Mouse (Mus musculus) embryonic facial prominence, embryonic 14.5 days (tissue): ENCODE data around the gene Ablim2. TPM values are rescaled to one million over a fixed set of nuclear protein-coding genes. Genes with fewer than 3 reads are reported as not detected.

Source experiments
- ATAC-seq: fragments of 200-750 bp; cut with Nextera tagmentation; 2 replicates; pipeline ENCODE4 v1.8.0; 2017; ENCODE audit warnings: low read depth, moderate number of reproducible peaks, moderate TSS enrichment
- DNase-seq: peaks from one replicate; pipeline ENCODE4 v3.0.0-alpha.2; 2015; ENCODE audit warnings: low spot score
- H3K27ac ChIP-seq: fragments of 300-500 bp; sonication (generic); replicated peaks from 2 replicates; pipeline ENCODE4 v1.5.1; 2014; ENCODE audit warnings: low read depth, mild to moderate bottlenecking, low read length, moderate library complexity
- H3K27me3 ChIP-seq: fragments of 300-500 bp; sonication (generic); replicated peaks from 2 replicates; pipeline ENCODE4 v1.6.1; 2014; ENCODE audit warnings: low read length; ENCODE audit not compliant: control insufficient read depth, insufficient read depth
- H3K36me3 ChIP-seq: fragments of 300-500 bp; sonication (generic); 2 replicates; pipeline ENCODE4 v1.6.1; 2014; ENCODE audit warnings: low read length, mixed read lengths; ENCODE audit not compliant: control insufficient read depth, insufficient read depth
- H3K4me1 ChIP-seq: fragments of 300-500 bp; sonication (generic); 2 replicates; pipeline ENCODE4 v1.6.1; 2014; ENCODE audit warnings: antibody characterized with exemption, low read length; ENCODE audit not compliant: control insufficient read depth, insufficient read depth
- H3K4me2 ChIP-seq: fragments of 300-500 bp; sonication (generic); 2 replicates; pipeline ENCODE4 v1.6.1; 2014; ENCODE audit warnings: low read depth, mild to moderate bottlenecking, low read length, moderate library complexity, mixed read lengths
- H3K4me3 ChIP-seq: fragments of 300-500 bp; sonication (generic); 2 replicates; pipeline ENCODE4 v1.5.1; 2014; ENCODE audit warnings: low read depth, mild to moderate bottlenecking, low read length
- H3K9ac ChIP-seq: fragments of 300-500 bp; sonication (generic); 2 replicates; pipeline ENCODE4 v1.6.1; 2014; ENCODE audit warnings: low read depth, mild to moderate bottlenecking, low read length, moderate library complexity, mixed read lengths
- H3K9me3 ChIP-seq: fragments of 300-500 bp; sonication (generic); 2 replicates; pipeline ENCODE4 v1.6.1; 2016; ENCODE audit warnings: low read length; ENCODE audit not compliant: control insufficient read depth
- WGBS: fragments of 180-500 bp; shearing (Covaris S2); extraction: QIAGEN DNeasy Blood & Tissue Kit; methylation state at CpG from one replicate; pipeline ENCODE4 v1.1.7; 2014; 5-methylcytosine and 5-hydroxymethylcytosine counted together
- polyA plus RNA-seq: library from polyadenylated mRNA; unstranded; fragments of >200 nt; fragmentation: Nextera tagmentation; extraction: Ambion mirVana; gene quantifications from 2 replicates; pipeline ENCODE4 v1.2.1, GENCODE M21; 2014

Ablim2 gene
- polyA plus RNA-seq, 1 experiment from 2014 or later = 5.4 TPM

DNA sequence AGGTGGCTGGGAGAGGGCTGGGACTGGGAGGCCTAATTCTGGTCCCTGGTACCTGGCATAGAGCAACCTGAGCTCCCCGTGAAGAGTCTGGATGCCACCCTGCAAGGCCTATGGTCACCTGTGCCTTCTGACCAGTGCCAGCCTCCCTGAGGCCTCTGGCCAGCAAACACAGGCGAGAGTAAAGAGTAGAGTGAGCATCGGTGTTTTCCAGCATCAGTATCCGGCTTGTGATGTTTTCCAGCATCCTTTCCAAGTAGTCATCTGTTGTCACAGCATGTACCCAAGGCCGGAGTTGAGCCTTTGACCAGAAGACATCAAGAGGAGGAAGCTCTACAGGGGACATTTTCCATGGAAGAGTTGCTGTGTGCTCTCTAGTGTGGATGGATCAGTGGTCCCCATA is 45.7 kb downstream of the Ablim2 start:
- no peaks in the 10 kb centered on the region for H3K27me3 ChIP-seq
- WGBS = 85% methylated on average over 5 of the region's 5 CpGs
- no peak for ATAC-seq

GRCm38 (mm10) chr5:35804685-35805084 is 47.0 kb downstream of the Ablim2 start:
- ATAC-seq (no peak), DNase-seq (no peak)
- no peak overlapping the region for H3K4me3 ChIP-seq
- no peaks in the 10 kb centered on the region for H3K36me3 ChIP-seq
- no peak overlapping the region for H3K27ac ChIP-seq
- no peak overlapping the region for H3K9ac ChIP-seq
- H3K9me3 ChIP-seq = no peaks in the 10 kb centered on the region
- no peaks in the 10 kb centered on the region for H3K27me3 ChIP-seq
- H3K4me1 ChIP-seq = no peaks in the 10 kb centered on the region
- WGBS = 83% methylated on average over 4 of the region's 4 CpGs
- H3K4me2 ChIP-seq = no peak overlapping the region

More for the DNA sequence above, 45.7 kb downstream of the Ablim2 start:
- Histone ChIP-seq H3K36me3 (no peaks in the 10 kb centered on the region), H3K4me3 (no peak overlapping the region), H3K4me2 (no peak overlapping the region), H3K9me3 (no peaks in the 10 kb centered on the region), H3K27ac (no peak overlapping the region), H3K9ac (no peak overlapping the region), H3K4me1 (no peaks in the 10 kb centered on the region)
- DNase-seq = no peak

DNA sequence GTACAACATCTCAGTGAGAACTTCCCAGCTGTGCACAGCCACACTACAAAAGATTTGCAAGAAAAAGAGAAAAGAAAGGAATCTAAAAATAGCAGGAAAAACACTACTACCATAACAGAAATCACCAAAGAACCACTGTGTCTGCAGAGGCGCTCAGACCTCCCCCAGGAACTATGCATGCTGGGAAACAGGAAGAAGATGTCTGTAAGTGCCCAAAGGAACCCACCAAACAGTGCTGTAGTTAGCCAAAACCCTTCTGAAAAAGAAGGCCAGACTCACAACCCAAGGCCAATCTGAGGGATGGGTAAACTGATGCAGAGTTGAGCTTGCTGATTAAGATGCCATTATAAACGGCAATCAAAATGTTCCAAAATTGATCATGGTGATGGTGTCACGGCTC is 47.5 kb downstream of the Ablim2 start:
- DNase-seq (no peak), ATAC-seq (no peak)
- Histone ChIP-seq H3K9me3 (no peaks in the 10 kb centered on the region), H3K4me2 (no peak overlapping the region), H3K9ac (no peak overlapping the region), H3K4me3 (no peak overlapping the region), H3K4me1 (no peaks in the 10 kb centered on the region), H3K27ac (no peak overlapping the region), H3K27me3 (no peaks in the 10 kb centered on the region), H3K36me3 (no peaks in the 10 kb centered on the region)
- 92% methylated on average over 3 of the region's 3 CpGs for WGBS

DNA sequence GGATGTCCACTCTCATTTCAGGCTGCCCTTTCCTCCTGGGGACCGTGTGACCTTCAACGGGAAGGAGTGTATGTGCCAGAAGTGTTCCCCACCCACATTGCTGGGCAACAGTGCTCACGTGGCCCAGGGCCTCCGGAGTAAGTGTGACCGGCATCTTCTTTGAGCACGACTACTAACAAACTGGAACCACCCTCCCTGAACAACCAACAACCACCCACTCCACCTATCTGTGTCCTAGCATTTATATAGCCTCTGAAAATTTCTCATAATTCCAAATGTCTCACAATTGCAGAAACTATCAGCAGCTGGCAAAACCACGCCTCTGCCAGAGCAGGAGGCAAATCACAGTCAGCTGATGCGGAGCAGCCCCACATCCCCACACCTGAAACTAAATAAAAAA is 49.3 kb downstream of the Ablim2 start:
- no peak overlapping the region for H3K27ac ChIP-seq
- no peak overlapping the region for H3K4me3 ChIP-seq
- no peaks in the 10 kb centered on the region for H3K4me1 ChIP-seq
- ATAC-seq (no peak), DNase-seq (no peak)
- no peak overlapping the region for H3K4me2 ChIP-seq
- no peaks in the 10 kb centered on the region for H3K36me3 ChIP-seq
- no peaks in the 10 kb centered on the region for H3K27me3 ChIP-seq
- 82% methylated on average over 8 of the region's 8 CpGs for WGBS
- H3K9ac ChIP-seq = no peak overlapping the region
- H3K9me3 ChIP-seq = no peaks in the 10 kb centered on the region

DNA sequence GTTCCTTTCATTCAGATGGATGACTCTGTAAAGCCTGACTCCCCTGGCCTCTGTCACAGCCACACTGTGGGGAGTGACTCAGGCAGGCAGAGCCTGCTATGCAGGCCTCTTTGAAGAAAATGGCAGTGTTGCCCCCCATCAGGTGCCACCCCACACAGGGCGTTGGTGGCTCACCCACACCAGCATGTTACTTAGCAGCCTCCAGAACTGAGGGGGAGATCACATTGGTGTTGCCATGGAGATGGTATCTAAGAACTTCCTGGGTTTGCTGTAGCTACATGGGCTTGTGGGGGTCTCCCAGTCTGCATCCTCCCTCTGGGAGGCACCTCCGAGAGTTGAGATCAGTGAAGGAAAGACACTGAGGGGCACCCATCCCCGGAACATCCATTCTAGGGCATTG is 52.8 kb downstream of the Ablim2 start:
- H3K4me3 ChIP-seq = no peak overlapping the region
- no peaks in the 10 kb centered on the region for H3K36me3 ChIP-seq
- ATAC-seq (no peak), DNase-seq (no peak)
- 75% methylated on average over 3 of the region's 3 CpGs for WGBS
- H3K4me2 ChIP-seq = no peak overlapping the region
- no peaks in the 10 kb centered on the region for H3K9me3 ChIP-seq
- no peak overlapping the region for H3K27ac ChIP-seq
- H3K27me3 ChIP-seq = no peaks in the 10 kb centered on the region
- H3K9ac ChIP-seq = no peak overlapping the region
- H3K4me1 ChIP-seq = no peaks in the 10 kb centered on the region

GRCm38 (mm10) chr5:35811639-35812295 is 54.1 kb downstream of the Ablim2 start:
- Histone ChIP-seq H3K27me3 (no peaks in the 10 kb centered on the region), H3K4me3 (no peak overlapping the region), H3K9me3 (no peaks in the 10 kb centered on the region), H3K4me2 (no peak overlapping the region), H3K27ac (no peak overlapping the region), H3K4me1 (no peaks in the 10 kb centered on the region), H3K9ac (no peak overlapping the region), H3K36me3 (no peaks in the 10 kb centered on the region)
- WGBS = 83% methylated on average over 13 of the region's 13 CpGs
- no peak for ATAC-seq
- DNase-seq = no peak

DNA sequence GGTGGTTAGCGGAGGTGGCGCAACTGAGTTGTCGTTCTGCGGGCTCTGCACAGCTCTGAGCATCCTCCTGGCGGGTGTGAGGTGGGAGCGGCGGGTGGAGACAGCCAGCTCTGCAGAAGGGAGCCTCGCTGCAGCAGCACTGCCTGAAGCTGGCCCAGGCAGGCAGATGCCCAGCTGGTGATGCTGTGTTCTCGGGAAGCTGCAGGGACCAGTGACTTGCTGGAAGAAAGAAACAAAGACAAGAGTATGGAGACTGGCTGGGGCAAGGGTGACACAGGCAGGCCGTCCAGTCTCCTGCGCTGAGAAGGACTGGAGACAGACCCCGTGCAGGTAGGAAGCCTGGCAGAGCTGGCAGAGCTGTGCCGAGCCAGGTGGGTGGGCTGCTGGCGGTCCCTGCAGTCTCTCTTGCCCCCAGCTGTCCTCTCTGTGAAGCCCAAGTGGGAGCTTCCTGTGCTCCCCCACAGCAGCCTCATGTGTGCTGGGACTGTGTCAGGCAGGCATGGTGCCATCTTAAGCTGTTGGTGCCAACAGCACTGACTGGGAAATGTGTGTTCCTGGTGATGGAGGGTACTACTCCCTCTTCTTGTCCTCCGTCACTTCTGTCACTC is 56.8 kb downstream of the Ablim2 start:
- no peaks in the 10 kb centered on the region for H3K27me3 ChIP-seq
- no peaks in the 10 kb centered on the region for H3K4me1 ChIP-seq
- H3K4me3 ChIP-seq = no peak overlapping the region
- H3K4me2 ChIP-seq = no peak overlapping the region
- DNase-seq = no peak
- no peak overlapping the region for H3K27ac ChIP-seq
- no peaks in the 10 kb centered on the region for H3K9me3 ChIP-seq
- no peaks in the 10 kb centered on the region for H3K36me3 ChIP-seq
- 66% methylated on average over 13 of the region's 15 CpGs for WGBS
- H3K9ac ChIP-seq = no peak overlapping the region
- ATAC-seq = no peak

DNA sequence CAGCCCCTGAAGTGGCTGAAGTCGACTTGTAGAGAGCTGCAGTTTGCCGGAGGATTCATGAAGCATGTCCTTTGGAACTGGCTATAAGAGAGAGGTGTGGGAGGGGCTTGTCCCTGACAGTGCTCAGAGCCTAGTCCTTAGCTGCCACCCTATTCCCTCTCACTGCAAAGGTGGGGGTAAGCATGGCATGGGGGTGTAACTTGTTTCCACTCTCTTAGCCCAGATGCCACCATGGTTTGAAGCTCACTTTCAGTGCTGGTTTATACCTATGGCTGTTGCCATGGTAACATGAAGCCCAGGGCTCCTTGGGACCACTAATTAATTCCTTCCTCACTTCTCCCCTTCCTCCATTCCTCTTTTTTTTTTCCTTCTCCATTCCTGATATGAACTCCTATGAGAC is 57.4 kb downstream of the Ablim2 start:
- no peaks in the 10 kb centered on the region for H3K4me1 ChIP-seq
- H3K27me3 ChIP-seq = no peaks in the 10 kb centered on the region
- H3K27ac ChIP-seq = no peak overlapping the region
- DNase-seq (no peak), ATAC-seq (no peak)
- H3K4me3 ChIP-seq = no peak overlapping the region
- H3K4me2 ChIP-seq = no peak overlapping the region
- no peaks in the 10 kb centered on the region for H3K36me3 ChIP-seq
- no peak overlapping the region for H3K9ac ChIP-seq
- 40% methylated on average over 2 of the region's 2 CpGs for WGBS
- no peaks in the 10 kb centered on the region for H3K9me3 ChIP-seq

- Histone ChIP-seq H3K4me1 (no peaks in the 10 kb centered on the region), H3K9ac (no peak overlapping the region), H3K27ac (no peak overlapping the region), H3K4me3 (no peak overlapping the region), H3K9me3 (no peaks in the 10 kb centered on the region), H3K27me3 (no peaks in the 10 kb centered on the region), H3K4me2 (no peak overlapping the region), H3K36me3 (no peaks in the 10 kb centered on the region)
- ATAC-seq = no peak
- WGBS = 78% methylated on average over 4 of the region's 5 CpGs
- no peak for DNase-seq
These were observed 59.6 kb downstream of the Ablim2 start for GRCm38 (mm10) chr5:35817266-35817665.
